Mouse (Mus musculus) small intestine, adult 2 months (tissue): Measurements from ENCODE around the gene Dnmt3a. TPM values are rescaled to one million over a fixed set of nuclear protein-coding genes. Genes with fewer than 3 reads are reported as not detected.

ENCODE experiments used
- H3K27ac ChIP-seq: fragments of 200-500 bp; 2 replicates; pipeline ENCODE4 v1.5.1; 2012; ENCODE audit warnings: low read depth, low read length, control low read depth, inconsistent platforms; ENCODE audit not compliant: insufficient read depth
- H3K27me3 ChIP-seq: fragments of 200-500 bp; 2 replicates; pipeline ENCODE4 v1.6.1; 2012; ENCODE audit warnings: mild to moderate bottlenecking, moderate library complexity, low read length, inconsistent platforms; ENCODE audit not compliant: control insufficient read depth, insufficient read depth
- H3K36me3 ChIP-seq: fragments of 200-500 bp; 2 replicates; pipeline ENCODE4 v1.6.1; 2012; ENCODE audit warnings: mild to moderate bottlenecking, low read length, control low read depth, inconsistent platforms; ENCODE audit not compliant: control insufficient read depth, insufficient read depth
- H3K4me1 ChIP-seq: fragments of 200-500 bp; 2 replicates; pipeline ENCODE4 v1.6.1; 2012; ENCODE audit warnings: low read length, inconsistent platforms, mixed read lengths; ENCODE audit not compliant: control insufficient read depth, insufficient read depth, insufficient read length
- H3K4me3 ChIP-seq: fragments of 200-500 bp; 2 replicates; pipeline ENCODE4 v1.5.1; 2012; ENCODE audit warnings: low read depth, mild to moderate bottlenecking, control low read depth, inconsistent platforms, low read length, moderate library complexity
- CTCF ChIP-seq: fragments of 200-500 bp; IDR thresholded peaks from 2 replicates; pipeline ENCODE4 v1.5.1; 2012; ENCODE audit warnings: low read depth, mild to moderate bottlenecking, control low read depth, inconsistent platforms, low read length, moderate library complexity, mixed read lengths; ENCODE audit not compliant: insufficient replicate concordance, insufficient read length; ENCODE audit errors: extremely low read depth
- POLR2A ChIP-seq: fragments of 200-500 bp; IDR thresholded peaks from 2 replicates; pipeline ENCODE4 v1.6.1; 2012; ENCODE audit warnings: low read depth, mild to moderate bottlenecking, control low read depth, inconsistent platforms, low read length, moderate library complexity
- WGBS: fragments of 180-500 bp; shearing (Covaris S2); methylation state at CpG from one replicate; pipeline ENCODE4 v1.1.7; 2018; 5-methylcytosine and 5-hydroxymethylcytosine counted together
- polyA plus RNA-seq: library from polyadenylated mRNA; depleted of rRNA; stranded (reverse); fragments of >200 nt; gene quantifications from 2 replicates; pipeline ENCODE4 v1.2.3, GENCODE M21; 2012

Dnmt3a gene
- polyA plus RNA-seq, 1 experiment: 10.2 TPM

GRCm38 (mm10) chr12:3819899-3820298 lies 14.1 kb downstream of the Dnmt3a start:
- peaks cover 33% of the 10 kb centered on the region for H3K4me1 ChIP-seq

GRCm38 (mm10) chr12:3823408-3823807 lies 17.6 kb downstream of the Dnmt3a start:
- no peak overlapping the region for H3K4me3 ChIP-seq
- no peak overlapping the region for H3K27ac ChIP-seq
- H3K36me3 ChIP-seq: no peaks in the 10 kb centered on the region
- WGBS: 86% methylated on average over 5 of the region's 5 CpGs
- H3K4me1 ChIP-seq: peaks cover 32% of the 10 kb centered on the region
- TF ChIP-seq CTCF (no peak), POLR2A (no peak)
- no peaks in the 10 kb centered on the region for H3K27me3 ChIP-seq

More at GRCm38 (mm10) chr12:3819899-3820298, 14.1 kb downstream of the Dnmt3a start:
- TF ChIP-seq CTCF (no peak), POLR2A (no peak)
- 18% methylated on average over 4 of the region's 4 CpGs for WGBS
- Histone ChIP-seq H3K4me3 (no peak overlapping the region), H3K27ac (no peak overlapping the region), H3K27me3 (no peaks in the 10 kb centered on the region), H3K36me3 (no peaks in the 10 kb centered on the region)

GRCm38 (mm10) chr12:3824906-3825713 lies 19.3 kb downstream of the Dnmt3a start:
- TF ChIP-seq CTCF: no peak
- peaks cover 29% of the 10 kb centered on the region for H3K4me1 ChIP-seq
- 44% methylated on average over 5 of the region's 5 CpGs for WGBS
- no peak overlapping the region for H3K27ac ChIP-seq
- H3K27me3 ChIP-seq: no peaks in the 10 kb centered on the region
- no peaks in the 10 kb centered on the region for H3K36me3 ChIP-seq
- H3K4me3 ChIP-seq: peak overlapping the region; percentile 40

- H3K36me3 ChIP-seq: no peaks in the 10 kb centered on the region
- TF ChIP-seq CTCF: no peak
- TF ChIP-seq POLR2A: no peak
- 30% methylated on average over 12 of the region's 12 CpGs for WGBS
- no peak overlapping the region for H3K27ac ChIP-seq
- H3K4me3 ChIP-seq: peak overlapping the region; percentile 40
- no peaks in the 10 kb centered on the region for H3K27me3 ChIP-seq
- H3K4me1 ChIP-seq: peaks cover 28% of the 10 kb centered on the region
Observed at GRCm38 (mm10) chr12:3825714-3826080, 19.9 kb downstream of the Dnmt3a start.

- Histone ChIP-seq H3K27ac (no peak overlapping the region), H3K4me3 (no peak overlapping the region), H3K4me1 (peaks cover 28% of the 10 kb centered on the region), H3K27me3 (no peaks in the 10 kb centered on the region), H3K36me3 (no peaks in the 10 kb centered on the region)
- 83% methylated on average over 5 of the region's 5 CpGs for WGBS
- TF ChIP-seq POLR2A (no peak), CTCF (no peak)
Observed at GRCm38 (mm10) chr12:3827771-3828170, 22.0 kb downstream of the Dnmt3a start.

GRCm38 (mm10) chr12:3833059-3833760 lies 27.4 kb downstream of the Dnmt3a start:
- Histone ChIP-seq H3K4me3 (no peak overlapping the region), H3K36me3 (peaks cover 15% of the 10 kb centered on the region), H3K27ac (no peak overlapping the region), H3K27me3 (no peaks in the 10 kb centered on the region), H3K4me1 (peaks cover 47% of the 10 kb centered on the region)
- TF ChIP-seq POLR2A: no peak
- no peak for TF ChIP-seq CTCF
- 81% methylated on average over 7 of the region's 7 CpGs for WGBS

GRCm38 (mm10) chr12:3833851-3834273 lies 28.1 kb downstream of the Dnmt3a start:
- H3K36me3 ChIP-seq: peaks cover 19% of the 10 kb centered on the region
- WGBS: 36% methylated on average over 8 of the region's 8 CpGs
- H3K4me3 ChIP-seq: 0 out of 2 replicates have a peak overlapping the region, but pooled peaks have one; percentile 21
- H3K4me1 ChIP-seq: peaks cover 43% of the 10 kb centered on the region
- H3K27me3 ChIP-seq: no peaks in the 10 kb centered on the region
- no peak for TF ChIP-seq POLR2A
- TF ChIP-seq CTCF: no peak
- H3K27ac ChIP-seq: no peak overlapping the region
